13 mouse cellular contexts compared by ENCODE assay signal in the genomic region with DNA sequence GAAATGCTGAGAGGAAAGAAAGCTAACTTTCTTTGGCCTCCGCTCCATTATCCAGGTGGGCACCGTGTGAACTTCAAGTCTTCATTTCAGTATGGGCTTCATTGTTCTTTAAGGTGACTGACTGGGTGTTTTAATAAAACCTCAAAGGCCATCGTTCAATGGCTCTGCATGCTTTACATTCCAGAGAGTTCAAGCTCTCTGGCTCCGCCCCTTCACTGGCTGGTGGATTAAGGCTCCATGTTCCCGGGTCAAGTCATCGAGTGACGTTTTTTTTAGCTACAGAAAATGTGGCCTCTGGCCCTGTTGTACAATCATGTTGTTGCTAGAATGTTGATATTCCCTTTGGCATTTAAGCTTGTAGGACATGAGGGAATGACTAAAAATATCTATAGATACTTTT. TPM values are rescaled to one million over a fixed set of nuclear protein-coding genes. Genes with fewer than 3 reads are reported as not detected.
DNase-seq lines count a peak whose midpoint lies in the region; ATAC-seq and TF ChIP-seq lines count a peak whose summit lies in the region.
"Had no signal": no experiment of that assay in that cellular context is flagged by ENCODE, and none has a peak within 500 bp of the region (broad histone marks: within the 10 kb centered on the region; RNA-seq: fewer than 3 reads in every experiment).

No protein-coding gene starts in this region.

- no peaks in the 10 kb centered on the region for H3K9me3 ChIP-seq in hindbrain, embryonic 10.5 days
- H3K9me3 ChIP-seq in hindbrain, embryonic 16.5 days (ENCODE audit: control insufficient read depth, low read length): no peaks in the 10 kb centered on the region
- H3K9me3 ChIP-seq in lung, postnatal 0 days (ENCODE audit: low read length): no peaks in the 10 kb centered on the region
- H3K9me3 ChIP-seq in forebrain, embryonic 16.5 days (ENCODE audit: control insufficient read depth, low read length): no peaks in the 10 kb centered on the region
- H3K9me3 ChIP-seq in forebrain, embryonic 14.5 days (replicated peaks; ENCODE audit: control insufficient read depth, low read length): no peaks in the 10 kb centered on the region
- H3K9me3 ChIP-seq: embryonic facial prominence, embryonic 15.5 days had no signal

- DNase-seq in hindbrain, embryonic 10.5 days (ENCODE audit: low spot score): peak; percentile 25
- DNase-seq in R1 (ENCODE audit: low read depth, low spot score): peak; percentile 97
- peak; percentile 67 for DNase-seq in kidney, adult 2 months
- peak; percentile 59 for DNase-seq in lung, postnatal 0 days (ENCODE audit: low spot score)
- no peak for DNase-seq in cerebellum, adult 8-10 months
- no peak for DNase-seq in forebrain, embryonic 14.5 days (ENCODE audit: low spot score)
- DNase-seq: right cerebral cortex, postnatal 14 days had no signal

- H3K9ac ChIP-seq in hindbrain, embryonic 16.5 days (ENCODE audit: low read depth, low read length): no peak overlapping the region
- H3K9ac ChIP-seq in lung, postnatal 0 days (replicated peaks; ENCODE audit: low read depth): no peak overlapping the region
- no peak overlapping the region for H3K9ac ChIP-seq in forebrain, embryonic 16.5 days (replicated peaks; ENCODE audit: low read depth, low read length)
- H3K9ac ChIP-seq in forebrain, embryonic 14.5 days (ENCODE audit: low read length): no peak overlapping the region
- H3K9ac ChIP-seq: embryonic facial prominence, embryonic 15.5 days had no signal

- no peak for ATAC-seq in hindbrain, embryonic 16.5 days
- peak; percentile 53 for ATAC-seq in lung, postnatal 0 days
- ATAC-seq in forebrain, embryonic 16.5 days: no peak
- ATAC-seq in forebrain, embryonic 14.5 days: no peak
- ATAC-seq: CD4-positive, CD25-positive, alpha-beta regulatory T cell, adult 4 months had no signal

- TF ChIP-seq EP300 in lung, postnatal 0 days (IDR thresholded peaks at IDR 0.05): no peak

- H3K36me3 ChIP-seq in hindbrain, embryonic 10.5 days: no peaks in the 10 kb centered on the region
- peaks cover 8% of the 10 kb centered on the region for H3K36me3 ChIP-seq in hindbrain, embryonic 16.5 days (ENCODE audit: control insufficient read depth, insufficient read depth, low read length)
- H3K36me3 ChIP-seq in kidney, adult 2 months (ENCODE audit: control insufficient read depth, insufficient read depth, low read length): peaks cover 3% of the 10 kb centered on the region
- peaks cover 8% of the 10 kb centered on the region for H3K36me3 ChIP-seq in lung, postnatal 0 days (ENCODE audit: insufficient read depth, low read length)
- H3K36me3 ChIP-seq in forebrain, embryonic 16.5 days (ENCODE audit: control insufficient read depth, insufficient read depth): no peaks in the 10 kb centered on the region
- H3K36me3 ChIP-seq in forebrain, embryonic 14.5 days (ENCODE audit: control insufficient read depth, insufficient read depth, low read length): no peaks in the 10 kb centered on the region
- H3K36me3 ChIP-seq: embryonic facial prominence, embryonic 15.5 days had no signal

- no peak for TF ChIP-seq POLR2A in kidney, adult 2 months (IDR thresholded peaks at IDR 0.05; ENCODE audit: low read depth, low read length)

- no peak for TF ChIP-seq CTCF in kidney, adult 2 months (conservative IDR thresholded peaks at IDR 0.05; ENCODE audit: insufficient read depth, insufficient read length, low read depth, low read length)
- no peak for TF ChIP-seq CTCF in lung, postnatal 0 days (IDR thresholded peaks at IDR 0.05)

- H3K4me3 ChIP-seq in hindbrain, embryonic 10.5 days: no peak overlapping the region
- H3K4me3 ChIP-seq in hindbrain, embryonic 16.5 days (ENCODE audit: low read length): no peak overlapping the region
- H3K4me3 ChIP-seq in kidney, adult 2 months (ENCODE audit: insufficient read depth, low read depth, low read length): no peak overlapping the region
- no peak overlapping the region for H3K4me3 ChIP-seq in lung, postnatal 0 days (ENCODE audit: low read depth, low read length)
- H3K4me3 ChIP-seq in forebrain, embryonic 16.5 days (replicated peaks; ENCODE audit: low read length): no peak overlapping the region
- H3K4me3 ChIP-seq in forebrain, embryonic 14.5 days (ENCODE audit: low read depth, low read length): no peak overlapping the region
- H3K4me3 ChIP-seq: embryonic facial prominence, embryonic 15.5 days had no signal

- WGBS in hindbrain, embryonic 10.5 days: 51% methylated on average over 7 of the region's 7 CpGs
- WGBS in hindbrain, embryonic 16.5 days: 52% methylated on average over 7 of the region's 7 CpGs
- 38% methylated on average over 7 of the region's 7 CpGs for WGBS in kidney, adult 2 months
- WGBS in lung, postnatal 0 days: 40% methylated on average over 7 of the region's 7 CpGs
- 30% methylated on average over 7 of the region's 7 CpGs for WGBS in forebrain, embryonic 16.5 days
- WGBS in forebrain, embryonic 14.5 days: 27% methylated on average over 7 of the region's 7 CpGs

- H3K27ac ChIP-seq in hindbrain, embryonic 10.5 days: no peak overlapping the region
- H3K27ac ChIP-seq in hindbrain, embryonic 16.5 days (ENCODE audit: low read depth, low read length): no peak overlapping the region
- H3K27ac ChIP-seq in kidney, adult 2 months (ENCODE audit: insufficient read depth, low read depth, low read length): no peak overlapping the region
- H3K27ac ChIP-seq in lung, postnatal 0 days (ENCODE audit: low read length): no peak overlapping the region
- no peak overlapping the region for H3K27ac ChIP-seq in forebrain, embryonic 16.5 days (ENCODE audit: low read length)
- H3K27ac ChIP-seq in forebrain, embryonic 14.5 days (ENCODE audit: low read depth, low read length): no peak overlapping the region
- H3K27ac ChIP-seq: embryonic facial prominence, embryonic 15.5 days; stomach, postnatal 0 days had no signal

- peaks cover 9% of the 10 kb centered on the region for H3K4me1 ChIP-seq in hindbrain, embryonic 10.5 days (replicated peaks)
- H3K4me1 ChIP-seq in hindbrain, embryonic 16.5 days (ENCODE audit: control insufficient read depth, insufficient read depth, low read depth, low read length): no peaks in the 10 kb centered on the region
- H3K4me1 ChIP-seq in kidney, adult 2 months (ENCODE audit: control insufficient read depth, insufficient read depth, low read length): peaks cover 3% of the 10 kb centered on the region; the same call in 1 of the 2 replicates
- H3K4me1 ChIP-seq in lung, postnatal 0 days (ENCODE audit: insufficient read depth, low read depth, low read length): no peaks in the 10 kb centered on the region
- no peaks in the 10 kb centered on the region for H3K4me1 ChIP-seq in forebrain, embryonic 16.5 days (replicated peaks; ENCODE audit: control insufficient read depth, insufficient read depth, low read length)
- no peaks in the 10 kb centered on the region for H3K4me1 ChIP-seq in forebrain, embryonic 14.5 days (ENCODE audit: control insufficient read depth, insufficient read depth, low read length)
- H3K4me1 ChIP-seq: embryonic facial prominence, embryonic 15.5 days had no signal

- peaks cover 3% of the 10 kb centered on the region for H3K27me3 ChIP-seq in hindbrain, embryonic 10.5 days (ENCODE audit: insufficient read depth, poor library complexity, severe bottlenecking)
- H3K27me3 ChIP-seq in hindbrain, embryonic 16.5 days (replicated peaks; ENCODE audit: control insufficient read depth, insufficient read depth, low read length): no peaks in the 10 kb centered on the region
- H3K27me3 ChIP-seq in kidney, adult 2 months (replicated peaks; ENCODE audit: control insufficient read depth, insufficient read depth, low read length): no peaks in the 10 kb centered on the region
- H3K27me3 ChIP-seq in lung, postnatal 0 days (replicated peaks; ENCODE audit: insufficient read depth, low read length): no peaks in the 10 kb centered on the region
- H3K27me3 ChIP-seq in forebrain, embryonic 16.5 days (replicated peaks; ENCODE audit: control insufficient read depth, insufficient read depth, low read length): no peaks in the 10 kb centered on the region
- no peaks in the 10 kb centered on the region for H3K27me3 ChIP-seq in forebrain, embryonic 14.5 days (replicated peaks; ENCODE audit: control insufficient read depth, insufficient read depth, low read length)

- no peak overlapping the region for H3K4me2 ChIP-seq in hindbrain, embryonic 16.5 days (ENCODE audit: low read length)
- no peak overlapping the region for H3K4me2 ChIP-seq in lung, postnatal 0 days (replicated peaks; ENCODE audit: low read depth, low read length)
- no peak overlapping the region for H3K4me2 ChIP-seq in forebrain, embryonic 16.5 days (ENCODE audit: low read length)
- no peak overlapping the region for H3K4me2 ChIP-seq in forebrain, embryonic 14.5 days (ENCODE audit: low read length)
- H3K4me2 ChIP-seq: embryonic facial prominence, embryonic 15.5 days had no signal

RNA-seq across cellular contexts. Expression of gene Slc15a1, which starts 42.7 kb away (rescaled TPM):
- polyA plus RNA-seq in hindbrain, embryonic 10.5 days (2016; fragmentation: Nextera tagmentation; extraction: Ambion mirVana): 0.05 and 0.12 TPM in 2 replicates
- 0.09 TPM in 1 of 2 replicates, not detected in the other for polyA plus RNA-seq in hindbrain, embryonic 16.5 days (2015; fragmentation: Nextera tagmentation; extraction: Ambion mirVana)
- 0.11 and 0.27 TPM in 2 replicates for polyA plus RNA-seq in kidney, adult 2 months (2012; rRNA removed)
- 0.98 and 1.5 TPM in 2 replicates for polyA plus RNA-seq in lung, postnatal 0 days (2015; fragmentation: Nextera tagmentation; extraction: Ambion mirVana)
- 0.17 TPM in 1 of 2 replicates, not detected in the other for polyA plus RNA-seq in forebrain, embryonic 16.5 days (2015; fragmentation: Nextera tagmentation; extraction: Ambion mirVana)
- not detected in 2 replicates for polyA plus RNA-seq in forebrain, embryonic 14.5 days (2014; fragmentation: Nextera tagmentation; extraction: Ambion mirVana)
- polyA plus RNA-seq: limb, embryonic 11.5 days had no signal

Comparison
In these comparisons a context has a peak if more than half of its experiments do, and no peak if none do; other contexts are left out.
1. DNase-seq: peak in hindbrain, embryonic 10.5 days (single experiment), R1 (single experiment), kidney, adult 2 months (single experiment) and lung, postnatal 0 days (single experiment); none in cerebellum, adult 8-10 months (single experiment) and forebrain, embryonic 14.5 days (single experiment).